In genomic region chr17:21708401-21708800, GRCm38 (mm10) we compare ENCODE assay signal across 8 mouse cellular contexts. TPM values are rescaled to one million over a fixed set of nuclear protein-coding genes. Genes with fewer than 3 reads are reported as not detected.
DNase-seq lines count a peak whose midpoint lies in the region; ATAC-seq lines count a peak whose summit lies in the region.

No protein-coding gene starts in this region.

- no peak for ATAC-seq in lung, embryonic 15.5 days (ENCODE audit: borderline replicate concordance, extremely low read depth, low FRiP score, low TSS enrichment)
- ATAC-seq in forebrain, embryonic 15.5 days (replicated peaks) = no peak
- ATAC-seq in liver, embryonic 15.5 days (ENCODE audit: insufficient read depth) = no peak

- no peaks in the 10 kb centered on the region for H3K27me3 ChIP-seq in lung, embryonic 15.5 days
- H3K27me3 ChIP-seq in forebrain, embryonic 15.5 days = no peaks in the 10 kb centered on the region
- H3K27me3 ChIP-seq in liver, embryonic 15.5 days = no peaks in the 10 kb centered on the region

- 30% methylated on average over 2 of the region's 2 CpGs for WGBS in lung, embryonic 15.5 days
- 25% methylated on average over 2 of the region's 2 CpGs for WGBS in forebrain, embryonic 15.5 days
- WGBS in liver, embryonic 15.5 days (ENCODE audit: insufficient replicate concordance) = 27% methylated on average over 2 of the region's 2 CpGs

- H3K9me3 ChIP-seq in lung, embryonic 15.5 days = no peaks in the 10 kb centered on the region
- H3K9me3 ChIP-seq in forebrain, embryonic 15.5 days = no peaks in the 10 kb centered on the region
- H3K9me3 ChIP-seq in liver, embryonic 15.5 days (replicated peaks) = no peaks in the 10 kb centered on the region

- peaks cover 8% of the 10 kb centered on the region; the same call in 1 of the 2 replicates for H3K4me1 ChIP-seq in lung, embryonic 15.5 days
- H3K4me1 ChIP-seq in forebrain, embryonic 15.5 days = peaks cover 14% of the 10 kb centered on the region
- peaks cover 28% of the 10 kb centered on the region for H3K4me1 ChIP-seq in liver, embryonic 15.5 days (replicated peaks)

- peak overlapping the region; percentile 97; the same call in 1 of the 2 replicates for H3K27ac ChIP-seq in lung, embryonic 15.5 days
- H3K27ac ChIP-seq in forebrain, embryonic 15.5 days (replicated peaks) = no peak overlapping the region
- peak overlapping the region; percentile 34 for H3K27ac ChIP-seq in liver, embryonic 15.5 days (replicated peaks)

- peaks cover 14% of the 10 kb centered on the region; the same call in 1 of the 2 replicates for H3K36me3 ChIP-seq in lung, embryonic 15.5 days
- peaks cover 13% of the 10 kb centered on the region for H3K36me3 ChIP-seq in forebrain, embryonic 15.5 days
- peaks cover 16% of the 10 kb centered on the region for H3K36me3 ChIP-seq in liver, embryonic 15.5 days (replicated peaks)

- peak overlapping the region; percentile 56 for H3K4me2 ChIP-seq in lung, embryonic 15.5 days
- H3K4me2 ChIP-seq in forebrain, embryonic 15.5 days (replicated peaks) = peak overlapping the region; percentile 53
- peak overlapping the region; percentile 82 for H3K4me2 ChIP-seq in liver, embryonic 15.5 days

- peak overlapping the region; percentile 65 for H3K4me3 ChIP-seq in lung, embryonic 15.5 days
- peak overlapping the region; percentile 56 for H3K4me3 ChIP-seq in forebrain, embryonic 15.5 days
- peak overlapping the region; percentile 77 for H3K4me3 ChIP-seq in liver, embryonic 15.5 days (replicated peaks)

- no peak for DNase-seq in lung, postnatal 4 days
- DNase-seq in right cerebral cortex, postnatal 14 days = no peak
- DNase-seq in frontal cortex, adult 2 months (ENCODE audit: extremely low spot score in 1 of 2, low spot score in 1 of 2) = no peak
- no peak for DNase-seq in urinary bladder, postnatal 14 days (ENCODE audit: low spot score)
- no peak for DNase-seq in right cerebral cortex, adult 2 months (ENCODE audit: low spot score in 2 of 2)

- peak overlapping the region; percentile 72 for H3K9ac ChIP-seq in lung, embryonic 15.5 days
- peak overlapping the region; percentile 26; the same call in 1 of the 2 replicates for H3K9ac ChIP-seq in forebrain, embryonic 15.5 days (replicated peaks)
- H3K9ac ChIP-seq in liver, embryonic 15.5 days = peak overlapping the region; percentile 53

RNA-seq across cellular contexts. Expression of gene Zfp760, which starts 0.9 kb away (rescaled TPM):
- polyA plus RNA-seq in lung, embryonic 15.5 days (2015; fragmentation: Nextera tagmentation; extraction: Ambion mirVana) = 12.3 and 12.8 TPM in 2 replicates
- polyA plus RNA-seq in forebrain, embryonic 15.5 days (2015; fragmentation: Nextera tagmentation; extraction: Ambion mirVana) = 17.9 and 18.2 TPM in 2 replicates
- polyA plus RNA-seq in liver, embryonic 15.5 days (2015; fragmentation: Nextera tagmentation; extraction: Ambion mirVana) = 3.5 and 3.8 TPM in 2 replicates
- 6.5 and 7.2 TPM in 2 replicates for polyA plus RNA-seq in frontal cortex, adult 2 months (2012; rRNA removed)

RNA-seq across cellular contexts. Expression of gene Gm10226, which starts 16.7 kb away (rescaled TPM):
- polyA plus RNA-seq in lung, embryonic 15.5 days (2015; fragmentation: Nextera tagmentation; extraction: Ambion mirVana) = 6.3 and 7.0 TPM in 2 replicates
- polyA plus RNA-seq in forebrain, embryonic 15.5 days (2015; fragmentation: Nextera tagmentation; extraction: Ambion mirVana) = 14.7 and 14.8 TPM in 2 replicates
- 3.5 and 3.9 TPM in 2 replicates for polyA plus RNA-seq in liver, embryonic 15.5 days (2015; fragmentation: Nextera tagmentation; extraction: Ambion mirVana)
- 6.7 and 9.1 TPM in 2 replicates for polyA plus RNA-seq in frontal cortex, adult 2 months (2012; rRNA removed)

RNA-seq across cellular contexts. Expression of gene Zfp229, which starts 22.2 kb away (rescaled TPM):
- 7.0 and 7.1 TPM in 2 replicates for polyA plus RNA-seq in lung, embryonic 15.5 days (2015; fragmentation: Nextera tagmentation; extraction: Ambion mirVana)
- 11.1 and 13.7 TPM in 2 replicates for polyA plus RNA-seq in forebrain, embryonic 15.5 days (2015; fragmentation: Nextera tagmentation; extraction: Ambion mirVana)
- 1.4 and 1.8 TPM in 2 replicates for polyA plus RNA-seq in liver, embryonic 15.5 days (2015; fragmentation: Nextera tagmentation; extraction: Ambion mirVana)
- 3.4 and 4.1 TPM in 2 replicates for polyA plus RNA-seq in frontal cortex, adult 2 months (2012; rRNA removed)

RNA-seq across cellular contexts. Expression of gene Zfp983, which starts 58.0 kb away (rescaled TPM):
- 2.9 and 3.5 TPM in 2 replicates for polyA plus RNA-seq in lung, embryonic 15.5 days (2015; fragmentation: Nextera tagmentation; extraction: Ambion mirVana)
- 10.3 and 11.9 TPM in 2 replicates for polyA plus RNA-seq in forebrain, embryonic 15.5 days (2015; fragmentation: Nextera tagmentation; extraction: Ambion mirVana)
- polyA plus RNA-seq in liver, embryonic 15.5 days (2015; fragmentation: Nextera tagmentation; extraction: Ambion mirVana) = 0.89 and 1.0 TPM in 2 replicates
- polyA plus RNA-seq in frontal cortex, adult 2 months (2012; rRNA removed) = 6.3 and 7.6 TPM in 2 replicates
